Mouse (Mus musculus): Measurements from ENCODE around the gene Isy1. TPM values are rescaled to one million over a fixed set of nuclear protein-coding genes. Genes with fewer than 3 reads are reported as not detected.
A peak's percentile ranks its signal among the peaks of the same experiment; 100 is the strongest.

Isy1 gene
- polyA plus RNA-seq, 1 experiment = 36.4 TPM

GRCm38 (mm10) chr6:87867256-87867655 lies 28.7 kb upstream of the Isy1 start:
- Histone ChIP-seq H3K27me3 (ENCODE audit: control insufficient read depth, insufficient read depth, low read length) (no peaks in the 10 kb centered on the region), H3K27ac (ENCODE audit: insufficient read depth, low read length) (no peak overlapping the region), H3K4me1 (ENCODE audit: control insufficient read depth, insufficient read depth, low read length) (no peaks in the 10 kb centered on the region; the same call in 1 of the 2 replicates), H3K4me3 (replicated peaks; ENCODE audit: insufficient read depth, low read depth, low read length) (no peak overlapping the region)
- no peak for DNase-seq
- no peak for TF ChIP-seq POLR2A (IDR thresholded peaks at IDR 0.05; ENCODE audit: borderline replicate concordance, insufficient read depth, low read length)
- TF ChIP-seq CTCF (IDR thresholded peaks at IDR 0.05; ENCODE audit: borderline replicate concordance, insufficient read depth, low read depth, low read length) = no peak
- WGBS = 83% methylated on average over 2 of the region's 2 CpGs

GRCm38 (mm10) chr6:87866211-87866610 lies 27.6 kb upstream of the Isy1 start:
- Histone ChIP-seq H3K27me3 (ENCODE audit: control insufficient read depth, insufficient read depth, low read length) (no peaks in the 10 kb centered on the region), H3K27ac (ENCODE audit: insufficient read depth, low read length) (no peak overlapping the region), H3K4me3 (replicated peaks; ENCODE audit: insufficient read depth, low read depth, low read length) (no peak overlapping the region), H3K4me1 (ENCODE audit: control insufficient read depth, insufficient read depth, low read length) (no peaks in the 10 kb centered on the region; the same call in 1 of the 2 replicates)
- TF ChIP-seq POLR2A (IDR thresholded peaks at IDR 0.05; ENCODE audit: borderline replicate concordance, insufficient read depth, low read length) (no peak), CTCF (IDR thresholded peaks at IDR 0.05; ENCODE audit: borderline replicate concordance, insufficient read depth, low read depth, low read length) (no peak)
- no peak for DNase-seq
- WGBS = 85% methylated on average over 6 of the region's 6 CpGs

- DNase-seq = no peak
- WGBS = 53% methylated on average over 1 of the region's 1 CpGs
- Histone ChIP-seq H3K4me1 (ENCODE audit: control insufficient read depth, insufficient read depth, low read length) (no peaks in the 10 kb centered on the region), H3K27ac (ENCODE audit: insufficient read depth, low read length) (no peak overlapping the region), H3K4me3 (replicated peaks; ENCODE audit: insufficient read depth, low read depth, low read length) (no peak overlapping the region), H3K27me3 (ENCODE audit: control insufficient read depth, insufficient read depth, low read length) (no peaks in the 10 kb centered on the region)
- TF ChIP-seq CTCF (IDR thresholded peaks at IDR 0.05; ENCODE audit: borderline replicate concordance, insufficient read depth, low read depth, low read length) (no peak), POLR2A (IDR thresholded peaks at IDR 0.05; ENCODE audit: borderline replicate concordance, insufficient read depth, low read length) (no peak)
Observed at GRCm38 (mm10) chr6:87857071-87857470, 18.5 kb upstream of the Isy1 start.

GRCm38 (mm10) chr6:87853446-87853845 lies 14.8 kb upstream of the Isy1 start:
- Histone ChIP-seq H3K27ac (ENCODE audit: insufficient read depth, low read length) (no peak overlapping the region), H3K27me3 (ENCODE audit: control insufficient read depth, insufficient read depth, low read length) (no peaks in the 10 kb centered on the region), H3K4me3 (replicated peaks; ENCODE audit: insufficient read depth, low read depth, low read length) (no peak overlapping the region), H3K4me1 (ENCODE audit: control insufficient read depth, insufficient read depth, low read length) (peaks cover 3% of the 10 kb centered on the region; the same call in 1 of the 2 replicates)
- no peak for TF ChIP-seq POLR2A (IDR thresholded peaks at IDR 0.05; ENCODE audit: borderline replicate concordance, insufficient read depth, low read length)
- no peak for TF ChIP-seq CTCF (IDR thresholded peaks at IDR 0.05; ENCODE audit: borderline replicate concordance, insufficient read depth, low read depth, low read length)
- no peak for DNase-seq
- 83% methylated on average over 4 of the region's 4 CpGs for WGBS

- WGBS = 86% methylated on average over 6 of the region's 6 CpGs
- no peak overlapping the region for H3K27ac ChIP-seq (ENCODE audit: insufficient read depth, low read length)
- TF ChIP-seq POLR2A (IDR thresholded peaks at IDR 0.05; ENCODE audit: borderline replicate concordance, insufficient read depth, low read length) (no peak), CTCF (IDR thresholded peaks at IDR 0.05; ENCODE audit: borderline replicate concordance, insufficient read depth, low read depth, low read length) (no peak)
- DNase-seq = no peak
- no peaks in the 10 kb centered on the region for H3K27me3 ChIP-seq (ENCODE audit: control insufficient read depth, insufficient read depth, low read length)
- H3K4me1 ChIP-seq (ENCODE audit: control insufficient read depth, insufficient read depth, low read length) = peaks cover 8% of the 10 kb centered on the region; the same call in 1 of the 2 replicates
- no peak overlapping the region for H3K4me3 ChIP-seq (replicated peaks; ENCODE audit: insufficient read depth, low read depth, low read length)
Observed at GRCm38 (mm10) chr6:87851871-87852270, 13.3 kb upstream of the Isy1 start.

GRCm38 (mm10) chr6:87850900-87851614 lies 12.5 kb upstream of the Isy1 start, which contains the start of gene Cnbp:
Cnbp (minus strand) TSS chr6:87851106.
- under 1% methylated on average over 55 of the region's 55 CpGs for WGBS
- peak; percentile 98 to 99 for DNase-seq
- peak within 1 kb of the TSS; percentile 83 for H3K27ac ChIP-seq (ENCODE audit: insufficient read depth, low read length)

GRCm38 (mm10) chr6:87850155-87850899 lies 11.7 kb upstream of the Isy1 start:
- under 1% methylated on average over 71 of the region's 73 CpGs for WGBS
- DNase-seq = peak in 1 of 2 experiments; percentile 70

More at GRCm38 (mm10) chr6:87850900-87851614, 12.5 kb upstream of the Isy1 start, which contains the start of gene Cnbp:
- peak within 1 kb of the TSS; percentile 80 for H3K4me3 ChIP-seq (replicated peaks; ENCODE audit: insufficient read depth, low read depth, low read length)
- peaks cover 9% of the 10 kb centered on the region; the same call in 1 of the 2 replicates for H3K4me1 ChIP-seq (ENCODE audit: control insufficient read depth, insufficient read depth, low read length)
- TF ChIP-seq CTCF (IDR thresholded peaks at IDR 0.05; ENCODE audit: borderline replicate concordance, insufficient read depth, low read depth, low read length) = no peak
- peak; percentile 95 for TF ChIP-seq POLR2A (IDR thresholded peaks at IDR 0.05; ENCODE audit: borderline replicate concordance, insufficient read depth, low read length)
- no peaks in the 10 kb centered on the region for H3K27me3 ChIP-seq (ENCODE audit: control insufficient read depth, insufficient read depth, low read length)

More at GRCm38 (mm10) chr6:87850155-87850899, 11.7 kb upstream of the Isy1 start:
- Histone ChIP-seq H3K4me3 (replicated peaks; ENCODE audit: insufficient read depth, low read depth, low read length) (peak overlapping the region; percentile 80), H3K27ac (ENCODE audit: insufficient read depth, low read length) (peak overlapping the region; percentile 83), H3K4me1 (ENCODE audit: control insufficient read depth, insufficient read depth, low read length) (peaks cover 9% of the 10 kb centered on the region; the same call in 1 of the 2 replicates), H3K27me3 (ENCODE audit: control insufficient read depth, insufficient read depth, low read length) (no peaks in the 10 kb centered on the region)
- TF ChIP-seq CTCF (IDR thresholded peaks at IDR 0.05; ENCODE audit: borderline replicate concordance, insufficient read depth, low read depth, low read length) (no peak), POLR2A (IDR thresholded peaks at IDR 0.05; ENCODE audit: borderline replicate concordance, insufficient read depth, low read length) (no peak)
